7 mouse cellular contexts compared by ENCODE assay signal in the genomic region with DNA sequence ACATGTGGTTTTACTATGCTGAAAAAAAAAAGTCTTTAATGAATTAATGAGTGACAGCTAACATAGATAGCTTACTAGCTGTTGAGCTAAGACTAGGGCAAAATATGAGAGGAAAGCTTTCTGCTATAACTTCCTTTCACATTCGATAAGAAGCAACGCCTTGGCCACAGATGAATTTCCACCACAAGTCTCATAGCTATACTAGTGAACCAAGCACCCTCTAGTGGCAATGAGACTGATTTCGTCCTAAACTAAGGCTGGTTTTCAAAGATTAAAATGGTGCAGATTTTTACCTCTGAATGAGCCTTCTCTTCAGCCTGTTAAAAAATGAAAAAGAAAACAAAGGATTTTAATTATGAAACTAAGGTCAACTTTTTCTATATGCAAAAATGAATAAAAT.
DNase-seq lines count a peak whose midpoint lies in the region; ATAC-seq and TF ChIP-seq lines count a peak whose summit lies in the region.

No protein-coding gene starts in this region.

- peaks cover 12% of the 10 kb centered on the region for H3K36me3 ChIP-seq in hindbrain, embryonic 16.5 days (ENCODE audit: control insufficient read depth, insufficient read depth, low read length)

- H3K9me3 ChIP-seq in hindbrain, embryonic 16.5 days (ENCODE audit: control insufficient read depth, low read length): peaks cover 6% of the 10 kb centered on the region; the same call in 1 of the 2 replicates

- WGBS in hindbrain, embryonic 16.5 days: 33% methylated on average over 3 of the region's 3 CpGs

- H3K4me3 ChIP-seq in layer of hippocampus, adult 2 months: no peak overlapping the region
- no peak overlapping the region for H3K4me3 ChIP-seq in hindbrain, embryonic 16.5 days (ENCODE audit: low read length)

- H3K27ac ChIP-seq in layer of hippocampus, adult 2 months: no peak overlapping the region
- H3K27ac ChIP-seq in hindbrain, embryonic 16.5 days (ENCODE audit: low read depth, low read length): no peak overlapping the region

- H3K9ac ChIP-seq in hindbrain, embryonic 16.5 days (ENCODE audit: low read depth, low read length): no peak overlapping the region

- peak; percentile 18 to 33 for DNase-seq in layer of hippocampus, adult 2 months (ENCODE audit: low spot score in 2 of 2)
- no peak for DNase-seq in layer of hippocampus, postnatal 25 days (ENCODE audit: extremely low spot score in 1 of 2, low spot score in 1 of 2)
- DNase-seq in MEL-GATA-1-ER (ENCODE audit: extremely low read depth, low read depth): peak; percentile 33
- DNase-seq in brain, embryonic 18.5 days (ENCODE audit: low read depth, low spot score): peak; percentile 45
- DNase-seq in T-cell, adult 2 months (ENCODE audit: low spot score): no peak
- no peak for DNase-seq in urinary bladder, postnatal 4 days (ENCODE audit: low spot score in 2 of 2)

- peak; percentile 83 for TF ChIP-seq CTCF in layer of hippocampus, adult 2 months (conservative IDR thresholded peaks at IDR 0.05)

- H3K4me2 ChIP-seq in hindbrain, embryonic 16.5 days (ENCODE audit: low read length): no peak overlapping the region

- peak; percentile 76; the same call in 1 of the 2 replicates for ATAC-seq in hindbrain, embryonic 16.5 days

- H3K4me1 ChIP-seq in hindbrain, embryonic 16.5 days (ENCODE audit: control insufficient read depth, insufficient read depth, low read depth, low read length): no peaks in the 10 kb centered on the region

- H3K27me3 ChIP-seq in hindbrain, embryonic 16.5 days (replicated peaks; ENCODE audit: control insufficient read depth, insufficient read depth, low read length): no peaks in the 10 kb centered on the region

Comparison
In these comparisons a context has a peak if more than half of its experiments do, and no peak if none do; other contexts are left out.
1. DNase-seq: peak in layer of hippocampus, adult 2 months (2 of 2), MEL-GATA-1-ER (single experiment) and brain, embryonic 18.5 days (single experiment); none in layer of hippocampus, postnatal 25 days (0 of 2), T-cell, adult 2 months (single experiment) and urinary bladder, postnatal 4 days (0 of 2).